Mouse (Mus musculus): Measurements from ENCODE around the gene Eif4e1b. TPM values are rescaled to one million over a fixed set of nuclear protein-coding genes. Genes with fewer than 3 reads are reported as not detected.

Eif4e1b gene
- polyA plus RNA-seq, 1 experiment, result not detected

DNA sequence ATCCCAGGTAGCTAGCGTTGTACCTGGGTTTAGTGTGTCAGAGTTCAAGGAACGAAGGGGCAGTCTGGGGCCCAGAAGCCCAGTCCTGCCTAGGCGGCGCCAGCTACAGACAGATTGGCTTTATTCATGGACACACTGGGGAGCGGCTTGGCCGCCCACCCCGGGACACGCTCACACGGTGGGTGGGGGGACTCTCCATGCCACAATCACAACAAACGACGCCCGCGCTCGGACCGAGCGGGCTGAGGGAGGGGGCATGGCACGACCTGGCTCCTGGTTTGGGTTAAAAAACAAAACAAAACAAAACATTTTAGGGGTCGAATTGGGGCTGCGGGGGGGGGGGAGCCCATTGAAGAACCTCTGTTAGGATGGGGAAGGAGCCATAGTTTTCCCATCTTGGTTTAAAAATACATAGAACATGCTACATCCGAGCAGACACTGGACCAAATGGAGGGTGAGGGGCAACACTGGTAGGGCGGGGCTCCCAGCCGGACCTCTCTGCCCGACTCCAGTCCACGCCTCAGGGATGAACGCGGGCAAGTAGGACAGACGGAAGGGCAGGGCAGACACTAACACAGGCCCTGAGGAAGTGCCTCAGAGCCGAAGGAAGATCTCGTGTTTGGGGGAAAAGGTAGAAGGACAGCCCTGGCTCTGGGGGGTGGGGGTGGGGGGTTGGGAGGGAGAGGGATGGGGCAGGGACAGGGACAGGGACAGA is 24.9 kb upstream of the Eif4e1b start:
- no peak overlapping the region for H3K27ac ChIP-seq (ENCODE audit: insufficient read depth, low read length)
- no peaks in the 10 kb centered on the region for H3K4me1 ChIP-seq (ENCODE audit: control insufficient read depth, insufficient read depth, low read length)
- no peak overlapping the region for H3K4me3 ChIP-seq (ENCODE audit: insufficient read depth, low read length)
- no peak for TF ChIP-seq POLR2A (IDR thresholded peaks at IDR 0.05; ENCODE audit: low read depth, low read length)
- TF ChIP-seq CTCF (IDR thresholded peaks at IDR 0.05; ENCODE audit: borderline replicate concordance, insufficient read depth, low read length), result no peak

DNA sequence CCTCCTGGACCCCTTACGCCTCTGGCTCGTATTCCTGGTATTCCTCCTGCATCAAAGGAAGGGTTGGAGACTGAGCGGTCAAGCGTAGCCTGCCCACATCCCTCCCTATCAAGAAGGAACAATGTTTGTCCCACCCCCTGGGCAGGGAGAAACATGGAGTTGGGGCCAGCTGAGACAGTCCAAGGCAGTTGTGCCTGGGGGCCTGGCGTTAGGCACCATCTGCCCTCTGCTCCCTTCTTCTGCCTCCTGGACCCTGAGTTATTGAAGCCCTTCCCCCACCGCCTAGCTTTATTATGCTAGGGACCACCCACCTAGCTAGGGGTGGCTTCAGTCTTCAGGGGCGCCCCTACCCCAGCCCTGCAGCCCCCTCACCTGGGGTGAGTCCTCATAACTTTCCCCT is 24.3 kb upstream of the Eif4e1b start:
- Histone ChIP-seq H3K27ac (ENCODE audit: insufficient read depth, low read length) (no peak overlapping the region), H3K4me3 (ENCODE audit: insufficient read depth, low read length) (no peak overlapping the region), H3K4me1 (ENCODE audit: control insufficient read depth, insufficient read depth, low read length) (no peaks in the 10 kb centered on the region)
- TF ChIP-seq CTCF (IDR thresholded peaks at IDR 0.05; ENCODE audit: borderline replicate concordance, insufficient read depth, low read length) (no peak), POLR2A (IDR thresholded peaks at IDR 0.05; ENCODE audit: low read depth, low read length) (no peak)

- H3K4me3 ChIP-seq (ENCODE audit: insufficient read depth, low read length), result no peak overlapping the region
- H3K27ac ChIP-seq (ENCODE audit: insufficient read depth, low read length), result no peak overlapping the region
- TF ChIP-seq CTCF (IDR thresholded peaks at IDR 0.05; ENCODE audit: borderline replicate concordance, insufficient read depth, low read length) (no peak), POLR2A (IDR thresholded peaks at IDR 0.05; ENCODE audit: low read depth, low read length) (no peak)
- no peaks in the 10 kb centered on the region for H3K4me1 ChIP-seq (ENCODE audit: control insufficient read depth, insufficient read depth, low read length)
These were observed 23.5 kb upstream of the Eif4e1b start for GRCm38 (mm10) chr13:54760164-54760795.

GRCm38 (mm10) chr13:54760906-54761305 is 22.9 kb upstream of the Eif4e1b start:
- H3K27ac ChIP-seq (ENCODE audit: insufficient read depth, low read length), result no peak overlapping the region
- no peaks in the 10 kb centered on the region for H3K4me1 ChIP-seq (ENCODE audit: control insufficient read depth, insufficient read depth, low read length)
- H3K4me3 ChIP-seq (ENCODE audit: insufficient read depth, low read length), result no peak overlapping the region
- TF ChIP-seq CTCF (IDR thresholded peaks at IDR 0.05; ENCODE audit: borderline replicate concordance, insufficient read depth, low read length) (no peak), POLR2A (IDR thresholded peaks at IDR 0.05; ENCODE audit: low read depth, low read length) (no peak)

GRCm38 (mm10) chr13:54765281-54766191 is 18.3 kb upstream of the Eif4e1b start:
- no peak for TF ChIP-seq CTCF (IDR thresholded peaks at IDR 0.05; ENCODE audit: borderline replicate concordance, insufficient read depth, low read length)
- no peak for TF ChIP-seq POLR2A (IDR thresholded peaks at IDR 0.05; ENCODE audit: low read depth, low read length)
- Histone ChIP-seq H3K4me3 (ENCODE audit: insufficient read depth, low read length) (0 out of 2 replicates have a peak overlapping the region, but pooled peaks have one; percentile 2), H3K27ac (ENCODE audit: insufficient read depth, low read length) (no peak overlapping the region), H3K4me1 (ENCODE audit: control insufficient read depth, insufficient read depth, low read length) (no peaks in the 10 kb centered on the region)

DNA sequence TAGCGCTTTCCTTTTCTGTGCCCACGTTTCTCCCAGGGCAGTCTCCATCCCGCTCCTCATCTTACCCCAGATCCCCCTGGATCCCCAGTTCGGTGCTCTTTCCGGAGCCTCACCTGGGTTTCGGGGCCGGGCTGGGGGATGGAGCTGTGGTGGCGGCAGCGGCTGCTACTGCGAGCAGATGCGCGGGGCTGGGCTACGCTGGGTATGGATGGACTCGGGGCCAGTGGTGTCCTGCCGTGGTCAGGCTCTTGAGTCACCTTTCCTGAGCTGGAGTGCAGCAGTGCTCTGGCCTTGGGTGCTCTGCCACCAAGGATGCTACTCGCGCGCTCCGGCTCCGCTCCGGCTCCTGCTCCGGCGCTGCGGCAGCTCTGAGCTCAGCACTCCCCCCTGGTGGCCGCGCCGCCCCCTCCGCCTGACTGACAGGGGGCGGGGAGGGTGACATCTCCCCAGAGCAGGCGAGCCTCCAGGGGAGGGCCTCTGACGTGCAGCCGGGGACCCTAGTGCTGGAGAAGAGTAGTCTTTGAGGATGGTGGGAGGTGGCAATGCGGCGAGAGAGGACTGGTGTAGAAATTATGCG is 17.5 kb upstream of the Eif4e1b start, which contains the start of gene Sncb:
Gene Sncb, minus strand, starts transcription at position 404 of the 577 bp plus-strand sequence.
- TF ChIP-seq POLR2A (IDR thresholded peaks at IDR 0.05; ENCODE audit: low read depth, low read length) (no peak), CTCF (IDR thresholded peaks at IDR 0.05; ENCODE audit: borderline replicate concordance, insufficient read depth, low read length) (0 out of 2 replicates have a peak, but pooled peaks have one; percentile 30)
- Histone ChIP-seq H3K4me1 (ENCODE audit: control insufficient read depth, insufficient read depth, low read length) (no peaks in the 10 kb centered on the region), H3K4me3 (ENCODE audit: insufficient read depth, low read length) (0 out of 2 replicates have a peak within 1 kb of the TSS, but pooled peaks have one; percentile 2), H3K27ac (ENCODE audit: insufficient read depth, low read length) (no peak within 1 kb of the TSS)

- Histone ChIP-seq H3K4me1 (ENCODE audit: control insufficient read depth, insufficient read depth, low read length) (no peaks in the 10 kb centered on the region), H3K4me3 (ENCODE audit: insufficient read depth, low read length) (no peak overlapping the region), H3K27ac (ENCODE audit: insufficient read depth, low read length) (no peak overlapping the region)
- TF ChIP-seq CTCF (IDR thresholded peaks at IDR 0.05; ENCODE audit: borderline replicate concordance, insufficient read depth, low read length) (no peak), POLR2A (IDR thresholded peaks at IDR 0.05; ENCODE audit: low read depth, low read length) (no peak)
These were observed 16.8 kb upstream of the Eif4e1b start for GRCm38 (mm10) chr13:54767012-54767411.

- no peak overlapping the region for H3K27ac ChIP-seq (ENCODE audit: insufficient read depth, low read length)
- no peak for TF ChIP-seq CTCF (IDR thresholded peaks at IDR 0.05; ENCODE audit: borderline replicate concordance, insufficient read depth, low read length)
- no peak for TF ChIP-seq POLR2A (IDR thresholded peaks at IDR 0.05; ENCODE audit: low read depth, low read length)
- H3K4me1 ChIP-seq (ENCODE audit: control insufficient read depth, insufficient read depth, low read length), result peaks cover 5% of the 10 kb centered on the region; the same call in 1 of the 2 replicates
- no peak overlapping the region for H3K4me3 ChIP-seq (ENCODE audit: insufficient read depth, low read length)
These were observed 3.2 kb upstream of the Eif4e1b start for GRCm38 (mm10) chr13:54780592-54780991.

- no peak for TF ChIP-seq POLR2A (IDR thresholded peaks at IDR 0.05; ENCODE audit: low read depth, low read length)
- TF ChIP-seq CTCF (IDR thresholded peaks at IDR 0.05; ENCODE audit: borderline replicate concordance, insufficient read depth, low read length), result no peak
- no peak overlapping the region for H3K4me3 ChIP-seq (ENCODE audit: insufficient read depth, low read length)
- H3K27ac ChIP-seq (ENCODE audit: insufficient read depth, low read length), result no peak overlapping the region
- peaks cover 5% of the 10 kb centered on the region; the same call in 1 of the 2 replicates for H3K4me1 ChIP-seq (ENCODE audit: control insufficient read depth, insufficient read depth, low read length)
These were observed 2.7 kb upstream of the Eif4e1b start for GRCm38 (mm10) chr13:54781086-54781485.
